Mouse (Mus musculus) forebrain, embryonic 14.5 days (tissue): ENCODE measurements at regions not wholly inside any gene's neighbourhood (a gene's known extent, or its start where the extent isn't known, plus 50 kb on each side); places are given as distances from the start of the nearest gene placed in this dataset.

Experiments used
- ATAC-seq: fragments of 200-750 bp; cut with Nextera tagmentation; 2 replicates; pipeline ENCODE4 v1.8.0; 2017; ENCODE audit warnings: mild to moderate bottlenecking, moderate library complexity
- DNase-seq: peaks from one replicate; pipeline ENCODE4 v3.0.0-alpha.2; 2015; ENCODE audit warnings: low spot score
- H3K27ac ChIP-seq: fragments of 300-500 bp; sonication (generic); 2 replicates; pipeline ENCODE4 v1.5.1; 2014; ENCODE audit warnings: low read depth, mild to moderate bottlenecking, control low read depth, low read length, moderate library complexity
- H3K27me3 ChIP-seq: fragments of 300-500 bp; sonication (generic); replicated peaks from 2 replicates; pipeline ENCODE4 v1.6.1; 2014; ENCODE audit warnings: low read length, control low read depth, mixed read lengths; ENCODE audit not compliant: control insufficient read depth, insufficient read depth
- H3K36me3 ChIP-seq: fragments of 300-500 bp; sonication (generic); 2 replicates; pipeline ENCODE4 v1.6.1; 2014; ENCODE audit warnings: low read length, control low read depth; ENCODE audit not compliant: control insufficient read depth, insufficient read depth
- H3K4me1 ChIP-seq: fragments of 300-500 bp; sonication (generic); 2 replicates; pipeline ENCODE4 v1.6.1; 2014; ENCODE audit warnings: antibody characterized with exemption, low read length, control low read depth; ENCODE audit not compliant: control insufficient read depth, insufficient read depth
- H3K4me2 ChIP-seq: fragments of 300-500 bp; sonication (generic); 2 replicates; pipeline ENCODE4 v1.6.1; 2014; ENCODE audit warnings: mild to moderate bottlenecking, control low read depth, low read length
- H3K4me3 ChIP-seq: fragments of 300-500 bp; sonication (generic); 2 replicates; pipeline ENCODE4 v1.5.1; 2014; ENCODE audit warnings: low read depth, low read length, control low read depth
- H3K9ac ChIP-seq: fragments of 300-500 bp; sonication (generic); 2 replicates; pipeline ENCODE4 v1.6.1; 2014; ENCODE audit warnings: mild to moderate bottlenecking, low read length, control low read depth, moderate library complexity
- H3K9me3 ChIP-seq: fragments of 300-500 bp; sonication (generic); replicated peaks from 2 replicates; pipeline ENCODE4 v1.6.1; 2016; ENCODE audit warnings: low read length, control low read depth, mixed read lengths; ENCODE audit not compliant: control insufficient read depth
- WGBS: fragments of 180-500 bp; shearing (Covaris S2); extraction: QIAGEN DNeasy Blood & Tissue Kit; methylation state at CpG from one replicate; pipeline ENCODE4 v1.1.7; 2014; 5-methylcytosine and 5-hydroxymethylcytosine counted together

- peak; percentile 81 for DNase-seq
- peak; percentile 78 for ATAC-seq
- peak overlapping the region; percentile 53 for H3K27ac ChIP-seq
- peak overlapping the region; percentile 6; the same call in 1 of the 2 replicates for H3K4me2 ChIP-seq
- no peak overlapping the region for H3K9ac ChIP-seq
- H3K27me3 ChIP-seq, result no peaks in the 10 kb centered on the region
- no peaks in the 10 kb centered on the region for H3K9me3 ChIP-seq
- WGBS, result 5% methylated on average over 15 of the region's 15 CpGs
- no peaks in the 10 kb centered on the region for H3K36me3 ChIP-seq
- H3K4me1 ChIP-seq, result peaks cover 12% of the 10 kb centered on the region
- no peak overlapping the region for H3K4me3 ChIP-seq
Measured at GRCm38 (mm10) chr4:131014301-131015081, 70.3 kb downstream of the Matn1 start.

DNA sequence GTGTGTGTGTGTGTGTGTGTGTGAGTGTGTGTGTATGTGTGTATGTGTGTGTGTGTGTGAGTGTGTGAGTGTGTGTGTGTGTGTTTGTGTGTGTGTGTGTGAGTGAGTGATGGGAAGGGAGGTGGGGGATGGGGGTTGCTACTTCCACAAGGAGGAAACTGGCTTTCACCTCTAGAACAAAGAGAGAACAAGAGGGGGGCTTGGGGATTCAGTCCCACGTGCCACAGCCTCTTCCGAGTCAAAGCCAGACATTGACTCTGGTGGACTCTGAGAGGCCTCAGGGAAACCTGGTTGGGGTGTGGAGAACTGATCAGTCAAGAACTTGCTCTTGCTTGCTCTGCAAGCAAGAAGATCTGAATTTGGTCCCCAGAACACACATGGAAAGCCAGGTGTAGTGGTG, 71.0 kb downstream of the Matn1 start:
- Histone ChIP-seq H3K36me3 (no peaks in the 10 kb centered on the region), H3K27me3 (no peaks in the 10 kb centered on the region), H3K27ac (no peak overlapping the region; the same call in 1 of the 2 replicates), H3K9ac (no peak overlapping the region), H3K4me2 (no peak overlapping the region), H3K4me3 (no peak overlapping the region), H3K4me1 (peaks cover 12% of the 10 kb centered on the region), H3K9me3 (no peaks in the 10 kb centered on the region)
- ATAC-seq (peak; percentile 29; the same call in 1 of the 2 replicates), DNase-seq (peak; percentile 25)
- WGBS, result 3% methylated on average over 2 of the region's 2 CpGs

DNA sequence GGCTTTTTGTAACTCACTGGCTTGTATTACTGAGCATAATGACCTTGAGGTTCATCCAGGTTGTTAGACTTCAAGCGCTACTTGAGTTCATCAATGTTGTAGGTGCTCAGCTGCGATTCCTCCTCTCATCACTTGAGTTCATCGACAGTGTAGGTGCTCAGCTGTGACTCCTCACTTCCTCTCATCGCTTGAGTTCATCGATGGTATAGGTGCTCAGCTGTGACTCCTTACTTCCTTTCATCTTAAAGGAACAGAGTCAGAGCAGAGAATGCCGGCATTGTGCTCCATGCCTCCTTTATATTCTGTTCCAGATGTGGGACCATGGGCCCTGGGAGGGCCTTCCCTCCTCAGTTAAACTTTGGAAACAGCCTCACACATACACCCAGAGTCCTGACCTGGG, 79.4 kb downstream of the Matn1 start:
- no peaks in the 10 kb centered on the region for H3K27me3 ChIP-seq
- H3K4me1 ChIP-seq, result no peaks in the 10 kb centered on the region
- DNase-seq (no peak), ATAC-seq (no peak)
- H3K4me2 ChIP-seq, result no peak overlapping the region
- no peak overlapping the region for H3K9ac ChIP-seq
- no peaks in the 10 kb centered on the region for H3K9me3 ChIP-seq
- H3K27ac ChIP-seq, result no peak overlapping the region
- H3K36me3 ChIP-seq, result no peaks in the 10 kb centered on the region
- 68% methylated on average over 6 of the region's 6 CpGs for WGBS
- no peak overlapping the region for H3K4me3 ChIP-seq

DNA sequence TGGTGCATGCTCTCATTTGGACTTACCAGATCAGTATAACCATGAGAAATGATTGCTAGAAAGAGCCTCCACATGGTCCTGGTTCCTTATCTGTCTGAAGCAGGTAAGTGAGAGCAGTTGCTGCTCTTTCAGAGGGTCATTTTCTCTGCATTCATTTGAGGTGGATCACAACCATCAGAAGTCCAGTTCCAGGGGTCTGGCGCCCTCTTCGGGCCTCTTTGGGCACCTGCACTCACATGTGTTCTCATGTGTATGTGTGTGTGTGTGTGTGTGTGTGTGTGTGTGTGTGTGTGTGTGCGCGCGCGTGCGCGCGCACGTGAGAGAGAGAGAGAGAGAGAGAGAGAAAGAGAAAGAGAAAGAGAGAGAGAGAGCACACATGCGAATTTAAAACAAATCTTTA, 92.1 kb downstream of the Matn1 start:
- Histone ChIP-seq H3K27me3 (no peaks in the 10 kb centered on the region), H3K9me3 (no peaks in the 10 kb centered on the region), H3K4me1 (peaks cover 8% of the 10 kb centered on the region), H3K9ac (no peak overlapping the region), H3K4me2 (no peak overlapping the region), H3K4me3 (no peak overlapping the region), H3K27ac (no peak overlapping the region), H3K36me3 (no peaks in the 10 kb centered on the region)
- 90% methylated on average over 11 of the region's 11 CpGs for WGBS
- ATAC-seq (no peak), DNase-seq (no peak)

- no peak overlapping the region for H3K4me2 ChIP-seq
- peaks cover 8% of the 10 kb centered on the region for H3K4me1 ChIP-seq
- H3K9me3 ChIP-seq, result no peaks in the 10 kb centered on the region
- no peak overlapping the region for H3K9ac ChIP-seq
- ATAC-seq (no peak), DNase-seq (peak; percentile 31)
- H3K27me3 ChIP-seq, result no peaks in the 10 kb centered on the region
- H3K27ac ChIP-seq, result no peak overlapping the region
- H3K4me3 ChIP-seq, result no peak overlapping the region
- 14% methylated on average over 6 of the region's 6 CpGs for WGBS
- H3K36me3 ChIP-seq, result no peaks in the 10 kb centered on the region
Measured at GRCm38 (mm10) chr4:131037179-131037578, 93.0 kb downstream of the Matn1 start.

- DNase-seq (no peak), ATAC-seq (no peak)
- H3K4me1 ChIP-seq, result peaks cover 8% of the 10 kb centered on the region
- H3K4me2 ChIP-seq, result no peak overlapping the region
- H3K9me3 ChIP-seq, result no peaks in the 10 kb centered on the region
- no peak overlapping the region for H3K9ac ChIP-seq
- H3K4me3 ChIP-seq, result no peak overlapping the region
- WGBS, result 60% methylated on average over 3 of the region's 3 CpGs
- H3K27me3 ChIP-seq, result no peaks in the 10 kb centered on the region
- H3K36me3 ChIP-seq, result no peaks in the 10 kb centered on the region
- no peak overlapping the region for H3K27ac ChIP-seq
Measured at GRCm38 (mm10) chr4:131039686-131040085, 95.5 kb downstream of the Matn1 start.

DNA sequence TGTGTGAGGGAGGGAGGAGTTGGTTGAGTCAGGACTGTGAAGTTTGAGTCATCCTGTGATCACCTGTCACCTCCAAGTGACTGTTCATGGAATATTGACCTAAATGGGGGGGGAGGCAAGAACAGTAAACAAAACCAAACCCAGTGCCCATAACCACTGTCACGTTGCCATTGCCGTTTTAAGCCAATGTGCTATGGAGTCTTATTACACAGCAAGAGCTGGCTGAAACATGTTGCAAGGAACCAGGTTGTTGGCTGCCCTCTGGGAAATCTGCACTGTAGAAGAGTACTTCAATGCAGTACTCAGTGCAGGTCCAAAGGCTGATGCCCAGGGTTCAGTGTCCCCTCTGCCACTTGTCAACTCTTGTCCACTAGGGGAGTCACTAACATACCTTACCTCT, 97.0 kb downstream of the Matn1 start:
- Histone ChIP-seq H3K27me3 (no peaks in the 10 kb centered on the region), H3K36me3 (no peaks in the 10 kb centered on the region), H3K9ac (no peak overlapping the region), H3K27ac (no peak overlapping the region), H3K4me2 (no peak overlapping the region), H3K4me3 (no peak overlapping the region), H3K4me1 (peaks cover 11% of the 10 kb centered on the region), H3K9me3 (no peaks in the 10 kb centered on the region)
- 87% methylated on average over 2 of the region's 2 CpGs for WGBS
- DNase-seq (no peak), ATAC-seq (no peak)

DNA sequence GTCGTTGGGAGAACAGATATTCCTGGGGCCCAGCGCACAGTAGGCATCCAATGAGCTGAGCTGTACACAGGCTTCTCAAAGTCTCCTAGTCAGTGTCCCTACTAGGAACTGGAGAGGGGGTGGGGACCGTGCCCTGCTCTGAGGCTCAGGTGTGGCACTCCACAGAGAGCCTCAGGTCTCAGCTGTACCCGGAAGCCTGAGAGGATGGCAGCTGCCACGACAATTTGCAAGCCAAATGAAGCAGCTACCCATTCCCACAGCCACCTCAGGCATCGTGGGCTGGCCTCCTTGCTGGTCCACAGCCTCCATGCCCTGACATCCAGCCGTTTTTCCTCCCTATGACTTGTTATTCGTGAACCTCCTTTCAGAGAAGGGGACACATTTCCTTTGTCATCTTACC, 101.9 kb downstream of the Matn1 start:
- Histone ChIP-seq H3K27me3 (no peaks in the 10 kb centered on the region), H3K27ac (no peak overlapping the region), H3K4me1 (peaks cover 10% of the 10 kb centered on the region), H3K36me3 (no peaks in the 10 kb centered on the region), H3K9ac (no peak overlapping the region), H3K4me2 (no peak overlapping the region), H3K4me3 (no peak overlapping the region), H3K9me3 (no peaks in the 10 kb centered on the region)
- DNase-seq, result no peak
- ATAC-seq, result peak; percentile 48; the same call in 1 of the 2 replicates
- WGBS, result 45% methylated on average over 8 of the region's 8 CpGs

GRCm38 (mm10) chr4:131046969-131047650, 102.9 kb downstream of the Matn1 start:
- DNase-seq, result peak; percentile 61

More at GRCm38 (mm10) chr4:131046969-131047650, 102.9 kb downstream of the Matn1 start:
- Histone ChIP-seq H3K9ac (no peak overlapping the region), H3K27ac (peak overlapping the region; percentile 14; the same call in 1 of the 2 replicates), H3K4me2 (no peak overlapping the region), H3K4me3 (no peak overlapping the region), H3K9me3 (no peaks in the 10 kb centered on the region), H3K36me3 (no peaks in the 10 kb centered on the region), H3K4me1 (peaks cover 10% of the 10 kb centered on the region), H3K27me3 (no peaks in the 10 kb centered on the region)
- WGBS, result 59% methylated on average over 12 of the region's 12 CpGs
- 0 out of 2 replicates have a peak, but pooled peaks have one; percentile 10 for ATAC-seq
